Mouse (Mus musculus) right cerebral cortex, adult 18-20 months (tissue): ENCODE data around the gene Lipc.
A peak's percentile ranks its signal among the peaks of the same experiment; 100 is the strongest.

Source experiments
- DNase-seq: peaks from one replicate; pipeline ENCODE4 v3.0.0; 2022; ENCODE audit warnings: mixed read lengths

Lipc gene

GRCm38 (mm10) chr9:70952126-70952525 is at the start of gene Lipc:
TSS of gene Lipc (minus strand) at chr9:70952226.
- DNase-seq = no peak

- peak; percentile 41 for DNase-seq
Measured at GRCm38 (mm10) chr9:70999161-70999560, 47.1 kb upstream of the Lipc start.

GRCm38 (mm10) chr9:70998719-70999118 is 46.7 kb upstream of the Lipc start:
- DNase-seq = peak; percentile 91

GRCm38 (mm10) chr9:70993326-70993725 is 41.3 kb upstream of the Lipc start:
- no peak for DNase-seq

GRCm38 (mm10) chr9:70991401-70991800 is 39.4 kb upstream of the Lipc start:
- no peak for DNase-seq

GRCm38 (mm10) chr9:70987210-70987609 is 35.2 kb upstream of the Lipc start:
- DNase-seq = no peak

- DNase-seq = no peak
Measured at GRCm38 (mm10) chr9:70982991-70983480, 31.0 kb upstream of the Lipc start.

- no peak for DNase-seq
Measured at GRCm38 (mm10) chr9:70981721-70982120, 29.7 kb upstream of the Lipc start.

GRCm38 (mm10) chr9:70979641-70980040 is 27.6 kb upstream of the Lipc start:
- no peak for DNase-seq

- no peak for DNase-seq
Measured at GRCm38 (mm10) chr9:70979171-70979570, 27.1 kb upstream of the Lipc start.

- no peak for DNase-seq
Measured at GRCm38 (mm10) chr9:70977392-70977791, 25.4 kb upstream of the Lipc start.

- DNase-seq = no peak
Measured at GRCm38 (mm10) chr9:70975921-70976320, 23.9 kb upstream of the Lipc start.

- no peak for DNase-seq
Measured at GRCm38 (mm10) chr9:70973286-70973685, 21.3 kb upstream of the Lipc start.

GRCm38 (mm10) chr9:70969244-70969643 is 17.2 kb upstream of the Lipc start:
- DNase-seq = no peak

GRCm38 (mm10) chr9:70965999-70966994 is 14.3 kb upstream of the Lipc start:
- DNase-seq = no peak

GRCm38 (mm10) chr9:70965422-70965821 is 13.4 kb upstream of the Lipc start:
- no peak for DNase-seq

- DNase-seq = no peak
Measured at GRCm38 (mm10) chr9:70965011-70965410, 13.0 kb upstream of the Lipc start.

- DNase-seq = peak; percentile 65
Measured at GRCm38 (mm10) chr9:70963461-70963891, 11.4 kb upstream of the Lipc start.

GRCm38 (mm10) chr9:70962781-70963455 is 10.9 kb upstream of the Lipc start:
- DNase-seq = no peak

GRCm38 (mm10) chr9:70960301-70960700 is 8.3 kb upstream of the Lipc start:
- DNase-seq = no peak

GRCm38 (mm10) chr9:70959866-70960265 is 7.8 kb upstream of the Lipc start:
- no peak for DNase-seq

- no peak for DNase-seq
Measured at GRCm38 (mm10) chr9:70959447-70959846, 7.4 kb upstream of the Lipc start.

- DNase-seq = no peak
Measured at GRCm38 (mm10) chr9:70958381-70958780, 6.4 kb upstream of the Lipc start.

GRCm38 (mm10) chr9:70957717-70958116 is 5.7 kb upstream of the Lipc start:
- no peak for DNase-seq
